Mouse (Mus musculus): ENCODE data around the gene Dapk1.

Gene Dapk1

GRCm38 (mm10) chr13:60618287-60618686 lies 16.5 kb downstream of the Dapk1 start:
- DNase-seq, result no peak

- DNase-seq, result no peak
Measured at GRCm38 (mm10) chr13:60619723-60620122, 18.0 kb downstream of the Dapk1 start.

- no peak for DNase-seq
Measured at GRCm38 (mm10) chr13:60621411-60621965, 19.7 kb downstream of the Dapk1 start.

- no peak for DNase-seq
Measured at GRCm38 (mm10) chr13:60625581-60625980, 23.8 kb downstream of the Dapk1 start.

DNA sequence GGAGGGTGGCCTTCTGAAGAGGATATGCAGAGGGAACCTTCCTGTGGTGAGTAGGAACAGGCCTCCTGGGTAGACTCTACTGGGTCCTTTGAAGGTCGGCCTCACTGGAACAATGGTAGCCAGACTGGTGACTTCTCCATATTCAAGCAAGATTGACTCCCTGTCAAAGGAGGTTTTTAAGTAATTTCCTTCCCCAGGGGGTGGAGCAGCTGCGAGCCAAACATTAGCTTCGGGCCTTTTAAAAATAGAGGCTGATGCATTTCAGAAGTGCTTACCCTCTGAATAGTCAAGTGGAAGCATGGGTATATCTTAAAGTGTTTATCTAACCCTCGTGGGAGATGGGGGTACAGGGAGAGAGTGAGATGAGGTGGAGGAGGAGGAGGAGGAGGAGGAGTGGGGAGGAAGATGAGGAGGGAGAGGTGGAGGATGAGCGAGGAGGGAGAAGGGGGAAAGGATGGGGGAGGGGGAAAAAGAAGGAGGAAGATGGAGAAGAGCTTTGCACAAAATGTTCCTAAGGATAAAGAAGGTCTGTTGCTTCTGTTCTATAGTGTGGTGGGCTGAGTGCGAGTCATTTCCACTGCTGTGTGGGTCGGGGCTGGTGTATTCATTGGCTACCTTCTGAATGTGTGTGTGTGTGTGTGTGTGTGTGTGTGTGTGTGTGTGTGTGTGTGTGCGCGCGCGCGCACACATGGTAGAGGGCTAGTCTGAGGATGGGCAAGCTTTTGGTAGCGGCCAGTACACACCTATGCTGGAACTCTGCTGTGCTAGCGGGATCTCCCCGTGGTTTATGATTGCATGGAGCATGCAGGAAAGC lies 26.3 kb downstream of the Dapk1 start:
- DNase-seq, result no peak

GRCm38 (mm10) chr13:60628657-60628950 lies 26.9 kb downstream of the Dapk1 start:
- DNase-seq, result no peak

GRCm38 (mm10) chr13:60629419-60629818 lies 27.7 kb downstream of the Dapk1 start:
- no peak for DNase-seq

DNA sequence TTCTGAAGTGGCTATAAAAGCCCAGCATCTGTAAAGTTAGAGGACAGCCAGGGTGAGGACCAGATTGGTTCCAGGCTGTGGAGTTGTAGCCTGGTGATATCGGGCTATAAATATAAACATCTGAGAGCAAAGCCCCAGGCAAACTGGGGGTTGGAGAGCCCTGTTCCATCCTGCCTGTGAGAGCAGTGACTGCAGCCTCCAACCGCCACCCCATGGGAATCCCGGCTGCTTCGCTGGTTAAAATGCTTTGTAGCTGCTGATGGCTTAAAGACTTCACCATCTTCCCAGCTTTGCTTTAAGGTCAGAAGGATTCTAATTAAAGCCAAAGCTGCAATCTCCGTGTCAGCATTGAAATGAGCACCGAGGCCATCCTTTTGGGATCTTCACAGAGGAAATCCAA lies 32.2 kb downstream of the Dapk1 start:
- peak; percentile 27 for DNase-seq

- no peak for DNase-seq
Measured at GRCm38 (mm10) chr13:60635636-60636035, 33.9 kb downstream of the Dapk1 start.

- no peak for DNase-seq
Measured at GRCm38 (mm10) chr13:60639482-60640055, 37.8 kb downstream of the Dapk1 start.

DNA sequence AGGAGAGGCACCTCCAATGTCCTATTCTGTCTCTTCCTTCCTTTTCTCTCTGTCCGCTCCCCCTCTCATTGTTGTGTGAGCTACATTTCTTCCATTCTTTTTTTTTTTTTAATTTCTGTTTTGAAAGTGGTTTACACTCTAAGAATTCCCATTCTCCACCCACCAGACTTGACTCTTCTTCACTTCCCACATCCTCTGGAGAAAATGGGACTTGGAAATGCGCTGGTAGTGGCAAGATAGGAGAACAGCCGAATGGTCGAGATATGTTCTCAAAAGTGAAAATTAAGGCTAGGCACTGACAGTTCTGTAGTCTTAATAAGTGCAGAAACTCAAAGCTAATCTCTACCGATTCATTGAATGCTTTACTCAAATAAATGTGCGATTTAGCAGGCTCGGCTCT lies 38.7 kb downstream of the Dapk1 start:
- no peak for DNase-seq

DNA sequence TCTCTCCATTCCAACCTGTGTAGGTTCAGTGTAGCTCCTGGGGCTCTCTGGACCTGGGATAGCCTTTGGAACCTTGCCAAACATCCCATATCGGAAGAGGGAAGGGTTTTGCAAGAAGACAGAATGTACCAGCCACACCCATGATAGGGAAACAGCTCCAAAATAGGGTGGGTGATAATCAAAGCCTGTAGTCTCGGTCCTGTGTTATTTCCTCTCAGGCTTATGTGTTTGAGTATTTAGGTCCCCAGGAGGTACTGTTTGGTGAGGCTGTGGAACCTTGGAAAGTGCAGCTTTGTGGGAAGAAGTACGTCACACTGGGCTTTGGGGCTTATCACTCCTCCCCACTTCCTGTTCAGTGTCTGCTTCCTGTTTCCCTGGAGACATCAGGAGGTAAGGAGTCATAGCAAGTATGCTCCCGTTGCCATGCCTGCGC lies 42.7 kb downstream of the Dapk1 start:
- DNase-seq, result no peak

DNA sequence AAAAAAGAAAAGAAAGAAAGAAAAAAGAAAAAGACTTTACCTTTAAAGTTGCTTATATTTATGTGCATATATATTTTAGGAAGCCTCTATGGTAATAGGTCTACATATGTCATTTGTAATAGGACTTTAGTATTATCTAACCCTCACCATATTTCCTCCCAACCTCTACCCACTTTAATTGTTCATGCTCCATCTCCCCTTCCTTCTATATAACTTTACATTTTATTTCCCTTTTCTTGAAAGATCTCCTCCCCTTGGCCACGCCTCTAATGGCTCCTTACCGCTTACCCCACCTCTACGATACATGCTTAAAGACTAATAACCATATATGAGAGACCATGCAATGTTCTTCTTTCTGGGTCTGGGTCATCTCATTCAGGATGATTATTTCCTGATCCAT lies 45.0 kb downstream of the Dapk1 start:
- no peak for DNase-seq

DNA sequence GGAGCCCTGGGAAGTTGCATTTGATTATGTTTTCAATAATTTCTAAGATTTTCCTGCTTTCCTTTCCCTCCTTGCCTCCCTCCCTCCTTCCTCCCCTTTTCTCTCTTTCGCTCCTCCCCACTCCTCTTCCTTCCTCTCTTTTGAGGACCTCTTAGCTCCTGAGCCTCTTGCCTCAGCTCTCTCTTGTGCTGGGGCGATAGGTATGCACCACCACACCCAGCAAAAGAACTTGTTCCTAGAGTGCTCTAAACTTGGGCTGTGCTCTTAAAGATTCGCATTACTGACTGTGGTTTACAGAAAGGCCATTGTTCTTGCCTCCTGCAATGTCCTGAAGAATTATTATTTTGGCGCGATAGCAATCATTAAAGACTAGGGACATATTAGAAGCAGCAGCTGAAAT lies 46.6 kb downstream of the Dapk1 start:
- no peak for DNase-seq

DNA sequence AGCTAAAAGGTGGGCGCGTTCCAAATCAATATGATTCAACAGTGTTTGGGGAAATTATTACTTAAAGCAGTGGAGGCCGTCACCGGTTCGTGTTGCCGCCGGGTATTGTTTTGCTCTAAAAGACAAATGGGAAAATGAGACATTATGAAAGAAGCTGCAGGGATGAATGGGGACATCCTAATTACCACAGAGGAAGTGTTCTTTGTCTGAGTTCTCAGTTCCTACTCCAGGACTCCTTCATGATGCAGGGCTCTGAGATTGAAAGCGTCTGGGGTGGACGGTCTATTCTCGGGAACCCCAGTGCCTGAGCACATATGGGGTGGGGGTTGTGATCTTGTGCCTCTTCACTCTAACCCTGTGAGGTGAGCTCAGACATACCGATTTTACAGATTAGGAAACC lies 48.3 kb downstream of the Dapk1 start:
- no peak for DNase-seq

GRCm38 (mm10) chr13:60654017-60654565 lies 52.3 kb downstream of the Dapk1 start:
- no peak for DNase-seq

- DNase-seq, result no peak
Measured at GRCm38 (mm10) chr13:60655246-60655645, 53.5 kb downstream of the Dapk1 start.

DNA sequence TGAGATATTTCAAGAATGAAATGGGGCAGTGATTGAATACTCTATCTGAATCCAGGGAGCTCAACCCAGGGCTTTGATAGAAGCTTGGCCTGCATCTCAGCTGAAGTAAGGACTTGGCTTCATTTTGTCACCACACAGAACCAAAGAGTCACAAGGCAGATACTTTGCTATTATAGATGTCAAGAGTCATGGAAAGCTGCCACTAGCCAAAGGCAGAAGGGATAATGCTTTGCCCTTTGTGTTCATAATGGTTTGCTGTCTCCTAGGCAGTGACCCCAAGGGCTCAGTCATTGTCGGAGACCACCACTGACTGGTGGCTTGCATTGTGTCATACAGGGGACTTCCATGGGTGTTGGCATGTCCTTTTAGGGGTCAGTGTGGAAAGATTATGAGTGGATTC lies 57.9 kb downstream of the Dapk1 start:
- DNase-seq, result no peak

DNA sequence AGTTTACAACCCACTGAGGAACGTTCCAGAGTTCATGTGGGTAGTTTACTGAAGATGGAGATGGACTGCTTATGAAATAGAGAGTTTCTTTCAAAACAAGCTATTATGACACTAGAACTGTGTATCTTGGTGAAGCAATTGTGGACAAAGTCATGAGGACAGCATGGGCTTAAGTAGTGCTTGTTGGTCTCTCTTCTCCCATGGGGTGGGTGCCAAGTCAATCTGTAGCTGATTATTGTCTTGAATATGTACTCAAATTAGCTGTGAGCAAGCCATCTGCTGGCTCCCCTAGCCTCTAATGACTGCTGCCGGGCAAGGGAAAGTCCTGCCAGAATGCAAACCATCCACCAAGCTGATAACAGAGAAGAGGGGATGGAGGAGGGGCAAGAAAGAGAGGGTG lies 58.3 kb downstream of the Dapk1 start:
- DNase-seq, result peak; percentile 39

GRCm38 (mm10) chr13:60660711-60661261 lies 59.0 kb downstream of the Dapk1 start:
- DNase-seq, result no peak

- DNase-seq, result no peak
Measured at GRCm38 (mm10) chr13:60662493-60663177, 60.9 kb downstream of the Dapk1 start.

GRCm38 (mm10) chr13:60664058-60664457 lies 62.3 kb downstream of the Dapk1 start:
- no peak for DNase-seq

DNA sequence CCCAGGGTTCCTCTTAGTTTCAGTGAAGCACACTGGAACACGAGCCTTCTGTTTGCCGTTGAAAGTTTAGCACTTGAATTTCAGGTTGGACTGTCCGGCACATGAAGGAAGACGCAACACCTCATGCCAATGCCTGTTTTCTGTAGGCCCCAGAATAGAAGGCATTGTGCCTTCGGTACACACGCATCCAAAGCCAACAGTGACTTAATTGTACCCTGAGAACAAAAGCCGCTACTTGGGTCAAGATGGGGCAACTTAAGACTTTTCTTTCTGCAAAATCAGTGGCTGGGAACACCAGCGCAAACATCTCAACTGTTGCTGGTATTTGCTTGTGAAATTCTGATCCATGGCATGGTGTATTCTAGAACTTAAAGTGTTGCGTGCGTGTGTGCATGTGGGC lies 63.1 kb downstream of the Dapk1 start:
- no peak for DNase-seq
